14 mouse cellular contexts compared by ENCODE assay signal in the genomic region with DNA sequence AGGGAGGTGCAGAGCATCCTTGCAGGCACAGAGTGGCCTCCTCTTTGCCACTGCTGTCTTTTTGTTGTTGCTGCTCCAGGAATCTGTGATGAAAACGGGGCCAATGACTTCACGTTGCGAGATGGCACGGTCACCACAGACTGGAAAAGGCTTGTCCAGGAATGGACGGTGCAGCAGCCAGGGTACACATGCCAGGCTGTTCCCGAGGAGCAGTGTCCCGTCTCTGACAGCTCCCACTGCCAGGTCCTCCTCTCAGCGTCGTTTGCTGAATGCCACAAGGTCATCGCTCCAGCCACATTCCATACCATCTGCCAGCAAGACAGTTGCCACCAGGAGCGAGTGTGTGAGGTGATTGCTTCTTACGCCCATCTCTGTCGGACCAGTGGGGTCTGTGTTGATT. TPM values are rescaled to one million over a fixed set of nuclear protein-coding genes. Genes with fewer than 3 reads are reported as not detected.
"Had no signal": no experiment of that assay in that cellular context is flagged by ENCODE, and none has a peak within 500 bp of the region (broad histone marks: within the 10 kb centered on the region; RNA-seq: fewer than 3 reads in every experiment).

No protein-coding gene starts in this region.

- H3K4me1 ChIP-seq: limb, embryonic 10.5 days; liver, embryonic 15.5 days had no signal

- ATAC-seq: lung, postnatal 0 days; midbrain, embryonic 16.5 days had no signal

- H3K27ac ChIP-seq: layer of hippocampus, adult 2 months; limb, embryonic 10.5 days; liver, embryonic 15.5 days; stomach, postnatal 0 days had no signal

- H3K9me3 ChIP-seq: limb, embryonic 10.5 days; liver, embryonic 15.5 days had no signal

- DNase-seq: kidney, postnatal 10 days; kidney, postnatal 4 days; lung, adult 2 months; lung, postnatal 36 days; right cerebral cortex, postnatal 25 days; thymus, adult 2 months; thymus, postnatal 25 days had no signal

- H3K36me3 ChIP-seq: limb, embryonic 10.5 days; liver, embryonic 15.5 days had no signal

- H3K4me3 ChIP-seq: layer of hippocampus, adult 2 months; limb, embryonic 10.5 days; liver, embryonic 15.5 days had no signal

- H3K27me3 ChIP-seq: liver, embryonic 15.5 days had no signal

RNA-seq across cellular contexts. Expression of a gene that starts 33.3 kb away (rescaled TPM):
- total RNA-seq: megakaryocyte progenitor cell, adult 5-6 weeks had no signal
